Mouse (Mus musculus) heart, adult 10 weeks (tissue): ENCODE results near the gene Tctex1d1. TPM values are rescaled to one million over a fixed set of nuclear protein-coding genes. Genes with fewer than 3 reads are reported as not detected.

ENCODE experiments used
- polyA plus RNA-seq: library from polyadenylated mRNA; stranded (reverse); fragments of 350-450 nt; fragmentation: Illumina TruSeq; extraction: RNeasy Lipid Tissue Mini Kit (QIAGEN cat#74804); gene quantifications from one replicate; pipeline ENCODE4 v1.2.3, GENCODE M21; 2014; ENCODE audit warnings: low read depth, low replicate concordance

Gene Tctex1d1
- not detected for polyA plus RNA-seq

DNA sequence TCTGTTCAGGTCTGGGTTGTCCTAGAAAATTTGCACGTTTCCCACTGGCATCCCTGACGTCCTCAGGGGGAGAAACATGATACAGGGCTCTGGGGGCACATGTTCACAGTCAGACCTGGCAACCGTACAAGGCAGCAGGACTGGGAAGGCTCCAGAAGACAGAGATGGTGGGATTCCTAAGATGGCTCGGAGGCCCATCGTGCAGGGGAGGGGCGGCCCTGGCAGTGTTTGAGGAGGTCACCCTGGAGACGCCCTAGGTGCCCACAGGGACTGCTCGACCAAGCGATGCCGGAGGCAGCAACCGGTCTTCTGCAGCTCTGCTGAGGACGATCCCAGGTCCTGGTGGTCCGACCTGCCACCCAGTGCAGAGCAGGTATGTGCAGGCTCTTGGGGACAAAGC lies at the start of gene Tctex1d1:
Gene Tctex1d1, plus strand, starts transcription at position 167 of the 400 bp plus-strand sequence.

DNA sequence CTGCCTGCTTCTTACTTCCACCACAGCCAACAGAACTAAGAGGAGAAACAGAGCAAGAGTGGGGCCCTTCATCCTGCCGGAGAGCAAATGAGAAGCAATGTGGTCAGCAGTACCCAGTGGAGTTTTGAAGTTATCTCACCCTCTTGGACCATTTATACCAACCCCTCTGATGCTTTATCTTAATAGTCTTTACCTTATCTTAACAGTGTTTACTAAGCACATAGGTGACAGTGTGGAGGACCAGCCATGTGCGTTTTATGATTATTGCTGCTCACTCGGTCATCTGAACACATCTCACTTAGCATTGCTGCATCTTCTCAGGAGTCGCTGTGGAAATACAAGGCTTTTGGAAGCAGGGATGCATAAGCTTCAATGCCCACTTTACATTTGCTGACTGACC lies 48.2 kb downstream of the Tctex1d1 start, which contains the start of gene Insl5:
Gene Insl5, minus strand, starts transcription at position 222 of the 400 bp plus-strand sequence.

Other genes with a start within 250 kb of the Tctex1d1 start
- gene Sgip1, start 237.3 kb upstream of the Tctex1d1 start, polyA plus RNA-seq: 0.60 TPM
- not detected for gene Insl5, start 48.2 kb downstream of the Tctex1d1 start, polyA plus RNA-seq
- 19.1 TPM for gene Mier1, start 135.8 kb downstream of the Tctex1d1 start, polyA plus RNA-seq
- 0.60 TPM for gene Wdr78, start 135.9 kb downstream of the Tctex1d1 start, polyA plus RNA-seq
- 6.8 TPM for gene Slc35d1, start 236.6 kb downstream of the Tctex1d1 start, polyA plus RNA-seq